Mouse (Mus musculus) sigmoid colon, adult 10 weeks (tissue): ENCODE data around the gene Mink1. TPM values are rescaled to one million over a fixed set of nuclear protein-coding genes. Genes with fewer than 3 reads are reported as not detected.

Source experiments
- polyA plus RNA-seq: library from polyadenylated mRNA; stranded (reverse); fragments of 350-450 nt; fragmentation: Illumina TruSeq; extraction: RNeasy Lipid Tissue Mini Kit (QIAGEN cat#74804); gene quantifications from one replicate; pipeline ENCODE4 v1.2.3, GENCODE M21; 2014; ENCODE audit warnings: low read depth, low replicate concordance

Gene Mink1
- 4.6 TPM for polyA plus RNA-seq

DNA sequence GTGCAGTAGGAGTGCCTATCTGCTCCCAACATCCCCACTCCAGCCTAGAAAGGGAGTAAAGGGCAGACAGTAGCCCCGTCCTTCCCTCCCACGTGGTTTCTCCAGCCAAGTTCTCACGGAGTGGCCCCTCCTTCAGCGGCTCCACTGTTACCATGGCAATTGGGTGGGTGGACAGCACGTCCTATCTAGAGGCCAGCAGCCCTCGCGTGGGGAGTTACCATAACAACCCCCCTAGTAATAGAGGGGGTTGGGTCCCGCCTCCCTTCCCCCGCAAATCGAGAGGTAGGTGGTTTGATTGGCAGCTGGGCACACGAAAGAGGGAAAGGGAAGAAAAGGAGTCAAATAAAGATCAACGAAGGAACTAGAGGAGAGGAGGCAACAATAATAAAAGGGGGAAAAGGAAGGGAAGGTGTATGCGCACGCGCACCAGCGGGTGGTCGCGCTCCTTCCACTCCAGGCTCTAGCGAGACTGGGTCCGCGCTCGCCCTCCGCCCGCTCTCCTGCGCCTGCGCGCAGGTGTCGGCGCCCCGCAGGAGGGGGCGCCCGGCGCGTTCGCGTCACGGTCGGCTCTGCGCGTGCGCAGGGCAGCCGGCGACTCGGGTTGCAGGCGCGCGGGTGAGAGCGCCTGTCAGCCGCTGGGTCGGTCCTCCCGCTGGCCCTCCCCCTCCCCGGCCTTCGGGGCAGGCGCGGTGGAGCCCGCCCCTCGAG, at the start of gene Mink1:
Mink1 (plus strand) TSS at position 595 of the 708 bp plus-strand sequence.

DNA sequence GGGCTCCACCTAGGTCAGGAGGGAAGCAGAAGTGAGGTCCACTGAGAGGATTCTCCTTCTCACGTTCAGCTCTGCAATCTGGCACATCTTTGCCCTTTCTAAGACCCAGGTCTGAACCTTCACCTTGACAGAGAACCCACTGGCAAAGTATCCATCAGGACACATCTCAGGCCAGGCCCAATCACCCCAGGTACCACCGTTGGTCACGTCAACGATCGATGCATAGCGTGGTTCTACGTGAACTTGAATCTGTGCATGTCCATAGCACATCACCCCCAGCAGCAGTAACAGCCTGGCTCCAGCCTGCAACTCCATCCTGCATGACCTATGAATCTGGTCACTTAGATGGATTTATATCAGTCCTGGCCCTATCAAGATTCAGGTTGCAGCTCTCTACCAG, 48.4 kb upstream of the Mink1 start, which contains the start of gene Vmo1:
Vmo1 (minus strand) TSS at position 329 of the 400 bp plus-strand sequence.

DNA sequence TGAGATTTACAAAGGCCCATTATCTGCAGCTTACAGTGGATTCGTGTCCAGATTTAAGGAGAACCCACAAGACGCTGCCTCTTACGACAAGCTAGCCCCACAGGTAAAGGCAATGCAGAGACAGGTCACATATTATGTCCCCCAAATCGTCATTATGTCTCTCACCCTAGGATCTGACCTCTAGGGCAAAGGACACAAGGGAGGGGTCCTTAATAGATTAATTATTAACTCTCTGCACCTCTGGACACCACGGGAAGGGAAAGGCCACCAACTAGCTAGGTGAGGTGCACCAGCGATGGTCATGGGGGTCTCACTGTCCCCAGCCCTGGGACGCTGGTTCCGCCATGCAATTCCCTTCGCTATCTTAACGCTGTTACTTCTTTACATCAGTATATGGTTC, 43.8 kb upstream of the Mink1 start, which contains the start of gene Gltpd2:
Gltpd2 (plus strand) TSS at position 274 of the 400 bp plus-strand sequence.

GRCm38 (mm10) chr11:70525184-70525678, 37.5 kb upstream of the Mink1 start, which contains the start of gene Psmb6:
Gene Psmb6 (plus strand): TSS chr11:70525367.

DNA sequence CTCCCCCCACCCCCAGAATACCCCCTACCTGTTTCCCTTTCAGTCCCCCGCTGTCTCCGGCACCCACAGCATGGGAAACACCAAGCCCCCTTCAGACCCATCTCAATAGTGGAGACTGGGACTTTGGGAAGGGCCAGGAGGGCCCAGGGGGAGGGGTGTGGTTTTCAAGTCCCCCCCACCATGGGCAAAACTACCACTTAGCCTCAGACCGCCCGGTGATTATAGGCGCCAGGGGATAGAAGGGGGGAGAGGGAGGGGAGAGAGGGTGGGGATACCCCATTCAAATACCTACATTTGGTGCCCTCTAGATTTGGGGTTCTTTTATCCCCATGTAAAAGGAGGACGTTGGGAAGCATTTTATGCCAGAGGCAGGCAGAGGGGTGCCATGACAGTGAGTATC, 29.8 kb upstream of the Mink1 start, which contains the start of gene Gm40193:
Gm40193 (minus strand) TSS at position 101 of the 400 bp plus-strand sequence.

GRCm38 (mm10) chr11:70539877-70540587, 22.6 kb upstream of the Mink1 start, which contains the start of gene Pld2:
Gene Pld2 (plus strand): TSS chr11:70540064.

DNA sequence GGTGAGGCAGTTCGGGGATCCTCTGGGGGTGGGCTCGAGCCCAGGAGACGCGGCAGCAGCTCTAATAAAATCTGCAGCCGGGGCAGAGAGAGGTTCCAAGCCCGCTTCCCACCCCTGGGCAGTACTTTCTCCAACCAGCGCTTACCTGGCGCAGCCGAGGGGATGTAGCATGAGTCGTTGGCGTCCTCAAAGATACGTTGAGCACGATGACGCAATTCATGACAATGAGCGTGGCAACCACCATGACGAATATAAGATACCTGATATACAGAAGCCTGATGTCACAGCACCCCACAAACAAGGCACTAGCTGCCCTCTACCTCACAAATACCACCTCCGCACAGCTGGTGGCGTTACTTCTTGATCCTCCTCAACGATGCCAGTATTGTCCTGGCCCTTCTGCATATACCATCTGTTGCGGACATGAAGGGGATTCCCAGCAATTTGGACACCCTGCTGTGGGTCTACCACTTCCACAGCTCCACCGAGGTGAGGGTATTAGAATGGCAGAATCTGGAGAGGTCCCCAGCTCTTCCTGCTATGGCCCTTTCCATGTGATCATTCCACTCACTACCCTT, 52.9 kb downstream of the Mink1 start, which contains the start of gene 4930544D05Rik:
4930544D05Rik (plus strand) TSS at position 333 of the 578 bp plus-strand sequence.

GRCm38 (mm10) chr11:70619101-70619500, 56.4 kb downstream of the Mink1 start, which contains the start of gene Chrne:
Gene Chrne (minus strand): TSS chr11:70619216.

GRCm38 (mm10) chr11:70638714-70639278, 76.1 kb downstream of the Mink1 start, which contains the start of gene Gp1ba:
Gene Gp1ba (plus strand): TSS chr11:70639122.

GRCm38 (mm10) chr11:70646691-70647650, 84.3 kb downstream of the Mink1 start, which contains the start of the genes Rnf167 and Slc25a11:
Gene Rnf167 (plus strand): TSS chr11:70647235.
Gene Slc25a11 (minus strand): TSS chr11:70647479.

GRCm38 (mm10) chr11:70654198-70654922, 91.7 kb downstream of the Mink1 start, which contains the start of gene Pfn1:
Gene Pfn1 (minus strand): TSS chr11:70654644.

GRCm38 (mm10) chr11:70656964-70657363, 94.3 kb downstream of the Mink1 start, which contains the start of gene Eno3:
Gene Eno3 (plus strand): TSS chr11:70657202.

Other genes with a start within 250 kb of the Mink1 start
- not detected for gene Alox12e, start 240.3 kb upstream of the Mink1 start, polyA plus RNA-seq
- gene Alox15, start 210.8 kb upstream of the Mink1 start, polyA plus RNA-seq = 5.9 TPM
- 6.3 TPM for gene Pelp1, start 152.8 kb upstream of the Mink1 start, polyA plus RNA-seq
- gene Arrb2, start 130.2 kb upstream of the Mink1 start, polyA plus RNA-seq = 0.47 TPM
- gene Med11, start 111.0 kb upstream of the Mink1 start, polyA plus RNA-seq = 8.1 TPM
- 0.28 TPM for gene Zmynd15, start 103.4 kb upstream of the Mink1 start, polyA plus RNA-seq
- gene Cxcl16, start 102.9 kb upstream of the Mink1 start, polyA plus RNA-seq = 12.0 TPM
- 1.6 TPM for gene Tm4sf5, start 57.6 kb upstream of the Mink1 start, polyA plus RNA-seq
- gene Vmo1, start 48.3 kb upstream of the Mink1 start, polyA plus RNA-seq = not detected
- gene Gltpd2, start 43.7 kb upstream of the Mink1 start, polyA plus RNA-seq = not detected
- 16.2 TPM for gene Psmb6, start 37.5 kb upstream of the Mink1 start, polyA plus RNA-seq
- gene Gm40193, start 29.9 kb upstream of the Mink1 start, polyA plus RNA-seq = not detected
- gene Pld2, start 22.8 kb upstream of the Mink1 start, polyA plus RNA-seq = 0.85 TPM
- gene 4930544D05Rik, start 53.0 kb downstream of the Mink1 start, polyA plus RNA-seq = not detected
- not detected for gene Chrne, start 56.3 kb downstream of the Mink1 start, polyA plus RNA-seq
- gene Gp1ba, start 76.2 kb downstream of the Mink1 start, polyA plus RNA-seq = not detected
- 43.3 TPM for gene Rnf167, start 84.4 kb downstream of the Mink1 start, polyA plus RNA-seq
- gene Slc25a11, start 84.6 kb downstream of the Mink1 start, polyA plus RNA-seq = 26.7 TPM
- gene Pfn1, start 91.8 kb downstream of the Mink1 start, polyA plus RNA-seq = 141 TPM
- 22.6 TPM for gene Eno3, start 94.3 kb downstream of the Mink1 start, polyA plus RNA-seq
- 18.2 TPM for gene Spag7, start 106.5 kb downstream of the Mink1 start, polyA plus RNA-seq
- 2.2 TPM for gene Camta2, start 125.2 kb downstream of the Mink1 start, polyA plus RNA-seq
- gene Inca1, start 137.3 kb downstream of the Mink1 start, polyA plus RNA-seq = 0.85 TPM
- 24.2 TPM for gene Kif1c, start 137.7 kb downstream of the Mink1 start, polyA plus RNA-seq
- 3.8 TPM for gene Zfp3, start 201.3 kb downstream of the Mink1 start, polyA plus RNA-seq
- gene Scimp, start 249.7 kb downstream of the Mink1 start, polyA plus RNA-seq = 2.0 TPM